Mouse (Mus musculus) hindbrain, embryonic 14.5 days (tissue): Measurements from ENCODE around the gene Nckap5. TPM values are rescaled to one million over a fixed set of nuclear protein-coding genes. Genes with fewer than 3 reads are reported as not detected.
A peak's percentile ranks its signal among the peaks of the same experiment; 100 is the strongest.

Experiments used
- ATAC-seq: fragments of 200-750 bp; cut with Nextera tagmentation; 2 replicates; pipeline ENCODE4 v1.8.0; 2017; ENCODE audit warnings: moderate number of reproducible peaks, mild to moderate bottlenecking, moderate TSS enrichment, moderate library complexity; ENCODE audit not compliant: low FRiP score
- DNase-seq: peaks from one replicate; pipeline ENCODE4 v3.0.0-alpha.2; 2015; ENCODE audit warnings: low spot score
- H3K27ac ChIP-seq: fragments of 300-500 bp; sonication (generic); 2 replicates; pipeline ENCODE4 v1.5.1; 2014; ENCODE audit warnings: mild to moderate bottlenecking, moderate library complexity
- H3K27me3 ChIP-seq: fragments of 300-500 bp; sonication (generic); 2 replicates; pipeline ENCODE4 v1.6.1; 2014; ENCODE audit warnings: mild to moderate bottlenecking, low read length, mixed read lengths; ENCODE audit not compliant: control insufficient read depth, insufficient read depth
- H3K36me3 ChIP-seq: fragments of 300-500 bp; sonication (generic); replicated peaks from 2 replicates; pipeline ENCODE4 v1.6.1; 2014; ENCODE audit not compliant: control insufficient read depth, insufficient read depth
- H3K4me1 ChIP-seq: fragments of 300-500 bp; sonication (generic); replicated peaks from 2 replicates; pipeline ENCODE4 v1.6.1; 2014; ENCODE audit warnings: antibody characterized with exemption, low read length, mixed read lengths; ENCODE audit not compliant: control insufficient read depth, insufficient read depth
- H3K4me2 ChIP-seq: fragments of 300-500 bp; sonication (generic); replicated peaks from 2 replicates; pipeline ENCODE4 v1.6.1; 2014; ENCODE audit warnings: mild to moderate bottlenecking, moderate library complexity
- H3K4me3 ChIP-seq: fragments of 300-500 bp; sonication (generic); replicated peaks from 2 replicates; pipeline ENCODE4 v1.5.1; 2014; ENCODE audit warnings: mild to moderate bottlenecking, low read length
- H3K9ac ChIP-seq: fragments of 300-500 bp; sonication (generic); 2 replicates; pipeline ENCODE4 v1.6.1; 2014
- H3K9me3 ChIP-seq: fragments of 300-500 bp; sonication (generic); 2 replicates; pipeline ENCODE4 v1.6.1; 2016; ENCODE audit warnings: low read length; ENCODE audit not compliant: control insufficient read depth
- WGBS: fragments of 180-500 bp; shearing (Covaris S2); extraction: QIAGEN DNeasy Blood & Tissue Kit; methylation state at CpG from one replicate; pipeline ENCODE4 v1.1.7; 2014; 5-methylcytosine and 5-hydroxymethylcytosine counted together
- polyA plus RNA-seq: library from polyadenylated mRNA; unstranded; fragments of >200 nt; fragmentation: Nextera tagmentation; extraction: Ambion mirVana; gene quantifications from 2 replicates; pipeline ENCODE4 v1.2.1, GENCODE M21; 2014

Nckap5 gene
- polyA plus RNA-seq, 1 experiment from 2014 or later = 14.1 TPM

GRCm38 (mm10) chr1:126210212-126210611, 620.4 kb downstream of the Nckap5 start:
- 92% methylated on average over 6 of the region's 6 CpGs for WGBS
- Histone ChIP-seq H3K4me3 (no peak overlapping the region), H3K4me2 (no peak overlapping the region), H3K9ac (no peak overlapping the region), H3K4me1 (no peaks in the 10 kb centered on the region), H3K27me3 (no peaks in the 10 kb centered on the region), H3K27ac (no peak overlapping the region), H3K9me3 (no peaks in the 10 kb centered on the region), H3K36me3 (no peaks in the 10 kb centered on the region)
- DNase-seq (no peak), ATAC-seq (no peak)

DNA sequence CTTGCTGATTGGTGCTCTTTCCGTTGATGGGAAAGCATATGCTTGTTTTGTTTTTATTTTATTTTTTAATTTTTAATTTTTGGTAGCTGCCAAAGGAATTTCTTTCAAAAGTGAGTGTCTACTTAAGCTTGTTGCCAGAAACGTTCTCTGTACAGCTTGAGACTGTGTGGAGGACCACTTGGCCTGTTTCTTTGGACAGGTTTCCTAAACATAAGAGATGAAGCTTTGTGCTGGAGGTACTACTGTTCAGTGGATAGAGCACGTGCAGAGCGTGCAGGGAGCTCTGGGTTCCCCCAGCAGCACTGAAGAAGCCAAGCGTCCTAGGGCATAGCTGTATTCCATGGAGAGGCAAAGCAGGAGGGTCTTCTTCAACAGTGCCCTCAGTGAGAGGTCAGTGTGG, 620.9 kb downstream of the Nckap5 start:
- no peaks in the 10 kb centered on the region for H3K27me3 ChIP-seq
- H3K4me1 ChIP-seq = no peaks in the 10 kb centered on the region
- no peak overlapping the region for H3K9ac ChIP-seq
- H3K9me3 ChIP-seq = no peaks in the 10 kb centered on the region
- H3K4me2 ChIP-seq = no peak overlapping the region
- H3K27ac ChIP-seq = no peak overlapping the region
- 89% methylated on average over 5 of the region's 5 CpGs for WGBS
- DNase-seq (no peak), ATAC-seq (no peak)
- H3K4me3 ChIP-seq = no peak overlapping the region
- H3K36me3 ChIP-seq = no peaks in the 10 kb centered on the region

DNA sequence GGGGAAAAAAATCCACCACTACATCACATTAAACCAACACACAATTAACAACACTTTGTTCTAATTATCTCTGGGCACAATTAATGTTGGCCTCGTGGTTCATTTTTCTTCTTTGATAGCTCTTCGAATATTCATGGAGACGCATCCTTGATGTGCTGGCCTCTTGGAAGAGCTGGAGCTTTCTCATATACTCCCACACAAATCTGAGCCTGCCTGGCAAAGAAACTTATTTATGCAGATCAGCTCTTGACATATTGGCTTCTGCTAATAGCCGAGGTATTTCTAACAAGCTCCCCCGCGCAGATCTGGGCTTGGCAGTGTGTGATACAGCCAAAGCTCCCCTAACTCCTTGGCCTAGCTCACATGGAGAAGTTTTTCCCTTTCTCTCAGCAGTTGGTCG, 621.5 kb downstream of the Nckap5 start:
- DNase-seq (no peak), ATAC-seq (no peak)
- H3K9ac ChIP-seq = no peak overlapping the region
- WGBS = 75% methylated on average over 7 of the region's 7 CpGs
- H3K4me2 ChIP-seq = no peak overlapping the region
- H3K4me1 ChIP-seq = no peaks in the 10 kb centered on the region
- H3K27me3 ChIP-seq = no peaks in the 10 kb centered on the region
- H3K9me3 ChIP-seq = no peaks in the 10 kb centered on the region
- no peak overlapping the region for H3K4me3 ChIP-seq
- H3K27ac ChIP-seq = no peak overlapping the region
- H3K36me3 ChIP-seq = no peaks in the 10 kb centered on the region

DNA sequence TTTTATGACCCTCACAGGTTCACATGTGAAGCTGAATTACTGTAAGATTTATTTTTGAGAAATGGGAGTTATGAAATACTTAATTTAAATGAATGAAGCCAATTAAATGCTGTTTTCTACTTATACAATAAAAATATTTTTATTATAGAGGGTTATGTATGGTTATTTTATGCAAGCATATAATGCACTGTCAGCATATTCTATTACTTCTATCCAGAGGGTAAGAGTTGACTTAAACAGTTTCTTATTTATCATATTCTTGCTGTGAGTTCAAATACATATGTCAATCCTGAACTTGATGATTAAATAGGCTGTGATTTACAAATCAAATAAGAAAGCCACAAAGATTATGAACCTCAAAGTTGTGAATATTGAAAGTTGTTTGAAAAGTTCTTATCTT, 633.7 kb downstream of the Nckap5 start:
- H3K4me3 ChIP-seq = no peak overlapping the region
- H3K36me3 ChIP-seq = no peaks in the 10 kb centered on the region
- H3K4me1 ChIP-seq = no peaks in the 10 kb centered on the region
- H3K9me3 ChIP-seq = no peaks in the 10 kb centered on the region
- no peak overlapping the region for H3K9ac ChIP-seq
- no peak for ATAC-seq
- no peak for DNase-seq
- H3K4me2 ChIP-seq = no peak overlapping the region
- no peak overlapping the region for H3K27ac ChIP-seq
- no peaks in the 10 kb centered on the region for H3K27me3 ChIP-seq

GRCm38 (mm10) chr1:126190353-126190752, 640.2 kb downstream of the Nckap5 start:
- ATAC-seq (no peak), DNase-seq (no peak)
- H3K4me2 ChIP-seq = no peak overlapping the region
- H3K9me3 ChIP-seq = no peaks in the 10 kb centered on the region
- H3K27ac ChIP-seq = no peak overlapping the region
- H3K9ac ChIP-seq = no peak overlapping the region
- H3K4me3 ChIP-seq = no peak overlapping the region
- no peaks in the 10 kb centered on the region for H3K4me1 ChIP-seq
- H3K36me3 ChIP-seq = no peaks in the 10 kb centered on the region
- H3K27me3 ChIP-seq = no peaks in the 10 kb centered on the region
- 87% methylated on average over 4 of the region's 4 CpGs for WGBS

- Histone ChIP-seq H3K27ac (no peak overlapping the region), H3K9ac (no peak overlapping the region), H3K4me3 (no peak overlapping the region), H3K27me3 (no peaks in the 10 kb centered on the region), H3K4me2 (no peak overlapping the region), H3K36me3 (no peaks in the 10 kb centered on the region), H3K4me1 (no peaks in the 10 kb centered on the region), H3K9me3 (no peaks in the 10 kb centered on the region)
- DNase-seq (no peak), ATAC-seq (no peak)
- 82% methylated on average over 7 of the region's 7 CpGs for WGBS
Observed at GRCm38 (mm10) chr1:126183751-126184150, 646.8 kb downstream of the Nckap5 start.

GRCm38 (mm10) chr1:126168579-126168978, 662.0 kb downstream of the Nckap5 start:
- Histone ChIP-seq H3K4me2 (no peak overlapping the region), H3K9me3 (no peaks in the 10 kb centered on the region), H3K4me1 (peaks cover 11% of the 10 kb centered on the region; the same call in 1 of the 2 replicates), H3K4me3 (no peak overlapping the region), H3K9ac (no peak overlapping the region), H3K27me3 (no peaks in the 10 kb centered on the region), H3K36me3 (no peaks in the 10 kb centered on the region), H3K27ac (no peak overlapping the region)
- WGBS = 35% methylated on average over 1 of the region's 1 CpGs
- DNase-seq (no peak), ATAC-seq (no peak; the same call in 1 of the 2 replicates)

GRCm38 (mm10) chr1:126168131-126168530, 662.5 kb downstream of the Nckap5 start:
- DNase-seq = no peak
- no peaks in the 10 kb centered on the region for H3K36me3 ChIP-seq
- no peak overlapping the region for H3K4me3 ChIP-seq
- ATAC-seq = peak; percentile 55; the same call in 1 of the 2 replicates
- 14% methylated on average over 2 of the region's 2 CpGs for WGBS
- H3K4me1 ChIP-seq = peaks cover 11% of the 10 kb centered on the region; the same call in 1 of the 2 replicates
- no peak overlapping the region for H3K4me2 ChIP-seq
- no peaks in the 10 kb centered on the region for H3K9me3 ChIP-seq
- H3K27ac ChIP-seq = no peak overlapping the region; the same call in 1 of the 2 replicates
- H3K9ac ChIP-seq = no peak overlapping the region
- H3K27me3 ChIP-seq = no peaks in the 10 kb centered on the region

DNA sequence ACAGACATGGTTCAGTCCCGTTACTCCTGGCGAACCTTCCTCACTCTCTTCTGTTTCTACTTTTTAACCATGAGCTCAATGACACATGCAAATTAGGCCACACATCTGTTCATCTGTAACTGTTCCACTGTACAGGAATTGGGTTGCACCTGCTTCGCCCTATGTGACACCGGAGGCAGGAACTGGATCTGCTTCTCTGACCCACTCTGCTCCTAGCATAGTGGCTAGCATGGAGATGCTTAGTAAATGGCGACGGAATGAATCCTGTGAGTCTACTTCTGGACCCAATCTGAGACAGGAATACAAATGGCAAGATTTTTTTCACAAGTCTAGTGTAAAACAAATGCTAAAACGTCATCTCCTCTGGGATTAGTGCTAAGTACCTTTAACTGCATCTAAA, 663.1 kb downstream of the Nckap5 start:
- no peak overlapping the region for H3K4me2 ChIP-seq
- no peak overlapping the region for H3K4me3 ChIP-seq
- ATAC-seq = no peak
- H3K27me3 ChIP-seq = no peaks in the 10 kb centered on the region
- H3K36me3 ChIP-seq = no peaks in the 10 kb centered on the region
- no peak for DNase-seq
- WGBS = 38% methylated on average over 7 of the region's 7 CpGs
- H3K27ac ChIP-seq = peak overlapping the region; percentile 39
- peaks cover 11% of the 10 kb centered on the region; the same call in 1 of the 2 replicates for H3K4me1 ChIP-seq
- no peak overlapping the region for H3K9ac ChIP-seq
- no peaks in the 10 kb centered on the region for H3K9me3 ChIP-seq

GRCm38 (mm10) chr1:126159287-126159686, 671.3 kb downstream of the Nckap5 start:
- no peak overlapping the region for H3K9ac ChIP-seq
- no peaks in the 10 kb centered on the region for H3K27me3 ChIP-seq
- ATAC-seq = no peak
- H3K4me2 ChIP-seq = no peak overlapping the region
- H3K4me3 ChIP-seq = no peak overlapping the region
- H3K27ac ChIP-seq = no peak overlapping the region
- no peaks in the 10 kb centered on the region for H3K4me1 ChIP-seq
- H3K9me3 ChIP-seq = no peaks in the 10 kb centered on the region
- H3K36me3 ChIP-seq = no peaks in the 10 kb centered on the region
- DNase-seq = no peak
- 78% methylated on average over 6 of the region's 6 CpGs for WGBS
